Mouse (Mus musculus) kidney, postnatal 0 days (tissue): ENCODE data around the gene Slc48a1. TPM values are rescaled to one million over a fixed set of nuclear protein-coding genes. Genes with fewer than 3 reads are reported as not detected.

Experiments used
- ATAC-seq: fragments of 200-750 bp; cut with Nextera tagmentation; replicated peaks from 2 replicates; pipeline ENCODE4 v1.8.0; 2017; ENCODE audit warnings: low read depth, moderate number of reproducible peaks, moderate TSS enrichment, moderate library complexity; ENCODE audit not compliant: low FRiP score
- DNase-seq: peaks from one replicate; pipeline ENCODE4 v3.0.0-alpha.2; 2016; ENCODE audit warnings: low spot score
- H3K27ac ChIP-seq: fragments of 300-500 bp; sonication (generic); 2 replicates; pipeline ENCODE4 v1.5.1; 2014; ENCODE audit warnings: mild to moderate bottlenecking
- H3K27me3 ChIP-seq: fragments of 300-500 bp; sonication (generic); 2 replicates; pipeline ENCODE4 v1.6.1; 2014; ENCODE audit warnings: low read length, mixed read lengths; ENCODE audit not compliant: insufficient read depth
- H3K36me3 ChIP-seq: fragments of 300-500 bp; sonication (generic); 2 replicates; pipeline ENCODE4 v1.6.1; 2014; ENCODE audit warnings: low read length, mixed read lengths; ENCODE audit not compliant: insufficient read depth
- H3K4me1 ChIP-seq: fragments of 300-500 bp; sonication (generic); replicated peaks from 2 replicates; pipeline ENCODE4 v1.6.1; 2014; ENCODE audit warnings: antibody characterized with exemption, low read length, mixed read lengths; ENCODE audit not compliant: insufficient read depth
- H3K4me2 ChIP-seq: fragments of 300-500 bp; sonication (generic); 2 replicates; pipeline ENCODE4 v1.6.1; 2014; ENCODE audit warnings: mild to moderate bottlenecking, low read length, moderate library complexity, mixed read lengths
- H3K4me3 ChIP-seq: fragments of 300-500 bp; sonication (generic); replicated peaks from 2 replicates; pipeline ENCODE4 v1.5.1; 2014; ENCODE audit warnings: low read depth, low read length
- H3K9ac ChIP-seq: fragments of 300-500 bp; sonication (generic); 2 replicates; pipeline ENCODE4 v1.6.1; 2014; ENCODE audit warnings: low read depth, low read length
- H3K9me3 ChIP-seq: fragments of 300-500 bp; sonication (generic); replicated peaks from 2 replicates; pipeline ENCODE4 v1.6.1; 2016; ENCODE audit warnings: low read length, inconsistent platforms, mixed read lengths
- CTCF ChIP-seq: IDR thresholded peaks from 2 replicates; pipeline ENCODE4 v1.5.1; 2016; ENCODE audit warnings: antibody characterized with exemption, low read depth, mild to moderate bottlenecking, moderate library complexity
- WGBS: fragments of 180-500 bp; shearing (Covaris S2); extraction: QIAGEN DNeasy Blood & Tissue Kit; methylation state at CpG from one replicate; pipeline ENCODE4 v1.1.7; 2014; 5-methylcytosine and 5-hydroxymethylcytosine counted together
- polyA plus RNA-seq: library from polyadenylated mRNA; unstranded; fragments of >200 nt; fragmentation: Nextera tagmentation; extraction: Ambion mirVana; gene quantifications from 2 replicates; pipeline ENCODE4 v1.2.1, GENCODE M21; 2015

The Slc48a1 gene
- polyA plus RNA-seq, 1 experiment from 2014 or later = 86.9 TPM

- Histone ChIP-seq H3K27me3 (no peaks in the 10 kb centered on the region), H3K27ac (peak overlapping the region; percentile 71), H3K4me1 (peaks cover 35% of the 10 kb centered on the region), H3K9ac (no peak overlapping the region), H3K4me3 (no peak overlapping the region), H3K36me3 (no peaks in the 10 kb centered on the region), H3K9me3 (no peaks in the 10 kb centered on the region), H3K4me2 (peak overlapping the region; percentile 32)
- DNase-seq (peak; percentile 93), ATAC-seq (peak; percentile 1; the same call in 1 of the 2 replicates)
- WGBS = 14% methylated on average over 24 of the region's 24 CpGs
- TF ChIP-seq CTCF = no peak
These were observed 3.8 kb downstream of the Slc48a1 start for GRCm38 (mm10) chr15:97781961-97782748.

GRCm38 (mm10) chr15:97782749-97783105, 4.4 kb downstream of the Slc48a1 start:
- Histone ChIP-seq H3K4me3 (no peak overlapping the region), H3K36me3 (no peaks in the 10 kb centered on the region), H3K27ac (peak overlapping the region; percentile 71), H3K4me1 (peaks cover 35% of the 10 kb centered on the region), H3K4me2 (peak overlapping the region; percentile 32), H3K9ac (no peak overlapping the region), H3K27me3 (no peaks in the 10 kb centered on the region), H3K9me3 (no peaks in the 10 kb centered on the region)
- WGBS = 10% methylated on average over 9 of the region's 9 CpGs
- DNase-seq = peak; percentile 91
- peak; percentile 84 for TF ChIP-seq CTCF
- peak; percentile 29; the same call in 1 of the 2 replicates for ATAC-seq

GRCm38 (mm10) chr15:97784092-97784559, 5.8 kb downstream of the Slc48a1 start:
- 3% methylated on average over 38 of the region's 39 CpGs for WGBS

GRCm38 (mm10) chr15:97784561-97785161, 6.3 kb downstream of the Slc48a1 start:
- H3K4me1 ChIP-seq = peaks cover 29% of the 10 kb centered on the region
- H3K4me3 ChIP-seq = peak overlapping the region; percentile 68
- WGBS = 7% methylated on average over 42 of the region's 45 CpGs
- no peaks in the 10 kb centered on the region for H3K36me3 ChIP-seq
- H3K4me2 ChIP-seq = peak overlapping the region; percentile 62
- no peaks in the 10 kb centered on the region for H3K27me3 ChIP-seq
- peak; percentile 41 for ATAC-seq
- TF ChIP-seq CTCF = no peak
- DNase-seq = no peak
- no peaks in the 10 kb centered on the region for H3K9me3 ChIP-seq
- peak overlapping the region; percentile 84 for H3K27ac ChIP-seq
- peak overlapping the region; percentile 82 for H3K9ac ChIP-seq

More at GRCm38 (mm10) chr15:97784092-97784559, 5.8 kb downstream of the Slc48a1 start:
- ATAC-seq (peak; percentile 70), DNase-seq (peak; percentile 91)
- Histone ChIP-seq H3K36me3 (no peaks in the 10 kb centered on the region), H3K9me3 (no peaks in the 10 kb centered on the region), H3K4me1 (peaks cover 31% of the 10 kb centered on the region), H3K4me3 (peak overlapping the region; percentile 68), H3K27me3 (no peaks in the 10 kb centered on the region), H3K27ac (peak overlapping the region; percentile 84), H3K9ac (peak overlapping the region; percentile 82), H3K4me2 (peak overlapping the region; percentile 62)
- TF ChIP-seq CTCF = peak; percentile 89

GRCm38 (mm10) chr15:97785731-97786411, 7.6 kb downstream of the Slc48a1 start:
- Histone ChIP-seq H3K4me3 (no peak overlapping the region), H3K36me3 (0 out of 2 replicates have a peak, but pooled peaks cover 5% of the 10 kb centered on the region), H3K9me3 (no peaks in the 10 kb centered on the region), H3K9ac (no peak overlapping the region), H3K4me2 (0 out of 2 replicates have a peak overlapping the region, but pooled peaks have one; percentile 1), H3K27me3 (no peaks in the 10 kb centered on the region), H3K27ac (0 out of 2 replicates have a peak overlapping the region, but pooled peaks have one; percentile 6), H3K4me1 (peaks cover 19% of the 10 kb centered on the region)
- ATAC-seq (no peak), DNase-seq (no peak)
- 80% methylated on average over 9 of the region's 9 CpGs for WGBS
- TF ChIP-seq CTCF = no peak; the same call in 1 of the 2 replicates
